Mouse (Mus musculus) subcutaneous adipose tissue, adult 2 months (tissue): ENCODE measurements around the gene Gm11238. TPM values are rescaled to one million over a fixed set of nuclear protein-coding genes. Genes with fewer than 3 reads are reported as not detected.

Experiments
- polyA plus RNA-seq: library from polyadenylated mRNA; depleted of rRNA; stranded (reverse); fragments of >200 nt; gene quantifications from 2 replicates; pipeline ENCODE4 v1.2.3, GENCODE M21; 2012; ENCODE audit warnings: low replicate concordance; rRNA removed

The Gm11238 gene
- not detected in 2 replicates for polyA plus RNA-seq

GRCm38 (mm10) chr4:73607581-73607980 lies at the start of gene Gm11238:
Gm11238 (plus strand) TSS chr4:73607881.

GRCm38 (mm10) chr4:73622684-73623083 lies 15.0 kb downstream of the Gm11238 start, which contains the start of gene Gm11237:
Gm11237 (plus strand) TSS chr4:73622984.

GRCm38 (mm10) chr4:73637821-73638220 lies 30.1 kb downstream of the Gm11238 start, which contains the start of gene Gm11236:
Gm11236 (plus strand) TSS chr4:73638121.

GRCm38 (mm10) chr4:73668054-73668453 lies 60.4 kb downstream of the Gm11238 start, which contains the start of gene Gm11239:
Gm11239 (plus strand) TSS chr4:73668354.

GRCm38 (mm10) chr4:73683216-73683615 lies 75.5 kb downstream of the Gm11238 start, which contains the start of gene Gm428:
Gm428 (plus strand) TSS chr4:73683516.

Other genes with a start within 250 kb of the Gm11238 start
- gene Gm11487, start 202.8 kb upstream of the Gm11238 start, polyA plus RNA-seq: not detected in 2 replicates
- gene Gm11237, start 15.1 kb downstream of the Gm11238 start, polyA plus RNA-seq: not detected in 2 replicates
- not detected in 2 replicates for gene Gm11236, start 30.2 kb downstream of the Gm11238 start, polyA plus RNA-seq
- gene Gm11239, start 60.5 kb downstream of the Gm11238 start, polyA plus RNA-seq: not detected in 2 replicates
- gene Gm428, start 75.6 kb downstream of the Gm11238 start, polyA plus RNA-seq: not detected in 2 replicates
- 3.6 TPM in 1 of 2 replicates, not detected in the other for gene Rasef, start 183.1 kb downstream of the Gm11238 start, polyA plus RNA-seq